Mouse (Mus musculus) lung, postnatal 0 days (tissue): ENCODE measurements at regions not wholly inside any gene's neighbourhood (a gene's known extent, or its start where the extent isn't known, plus 50 kb on each side); places are given as distances from the start of the nearest gene placed in this dataset.

Experiments
- CTCF ChIP-seq: IDR thresholded peaks from 2 replicates; pipeline ENCODE4 v1.5.1; 2016; ENCODE audit warnings: antibody characterized with exemption, mild to moderate bottlenecking
- EP300 ChIP-seq: IDR thresholded peaks from 2 replicates; pipeline ENCODE4 v1.6.1; 2016; ENCODE audit warnings: antibody characterized with exemption, mild to moderate bottlenecking, control low read depth

DNA sequence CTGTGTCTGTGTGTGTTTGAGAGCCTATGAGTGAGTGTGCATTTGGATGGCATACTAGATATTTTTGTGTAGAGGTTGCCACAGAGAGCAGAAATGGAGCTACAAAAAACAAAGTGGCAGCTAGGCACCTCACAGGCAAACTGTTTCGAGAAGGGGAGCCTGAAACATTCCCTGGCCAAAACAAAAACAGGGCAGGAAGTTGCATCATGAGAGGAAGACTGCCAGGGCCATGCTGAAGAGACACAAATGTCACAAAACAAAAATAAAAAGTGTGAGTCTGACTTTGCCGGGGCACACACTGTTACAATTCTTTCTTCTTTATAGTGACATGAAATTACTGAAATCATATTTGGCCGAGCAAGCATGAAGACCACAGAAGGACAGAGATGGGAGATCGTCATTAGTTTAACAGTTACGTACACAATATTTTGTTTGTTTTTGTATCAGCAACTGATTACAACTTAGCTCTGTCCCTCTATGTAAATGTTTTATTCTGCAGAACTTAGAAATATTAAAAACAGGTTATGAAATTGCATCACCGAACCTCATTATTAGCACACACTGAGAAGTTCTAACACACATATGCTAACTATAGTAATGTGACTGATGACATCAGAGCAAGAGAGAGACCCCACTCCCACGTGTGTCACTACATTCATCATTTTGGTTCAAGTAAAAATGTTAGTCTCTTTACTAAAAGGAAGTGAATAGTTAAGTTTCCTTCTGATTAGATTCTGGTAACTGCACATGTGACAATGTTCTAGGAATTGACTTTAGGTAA lies 77.3 kb upstream of the Mkln1 start:
- no peak for TF ChIP-seq CTCF
- TF ChIP-seq EP300 = no peak
